Mouse (Mus musculus): ENCODE data around the gene Ptgis.
A peak's percentile ranks its signal among the peaks of the same experiment; 100 is the strongest.

The Ptgis gene

GRCm38 (mm10) chr2:167240008-167240964 is at the start of gene Ptgis:
TSS of gene Ptgis (minus strand) at chr2:167240604.
- no peak for DNase-seq (ENCODE audit: low read depth, low spot score)

GRCm38 (mm10) chr2:167281461-167281860 is 41.1 kb upstream of the Ptgis start:
- DNase-seq (ENCODE audit: low read depth, low spot score) = no peak

DNA sequence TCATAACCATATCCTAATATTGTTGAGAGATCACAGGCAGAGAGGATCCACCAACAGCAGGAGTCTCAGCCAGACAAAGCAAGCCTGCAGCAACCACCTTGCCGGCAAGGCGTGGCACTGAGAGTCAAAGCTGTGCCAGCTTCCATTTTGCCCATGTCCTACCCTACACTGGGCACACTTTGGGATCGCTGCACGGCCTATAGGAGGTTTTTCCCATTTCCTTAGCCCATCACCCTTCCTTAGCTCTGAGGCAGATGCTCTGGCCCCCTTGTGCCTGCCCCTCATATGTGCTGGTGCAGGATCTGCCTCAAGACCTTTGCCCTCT is 40.5 kb upstream of the Ptgis start:
- DNase-seq (ENCODE audit: low read depth, low spot score) = no peak

DNA sequence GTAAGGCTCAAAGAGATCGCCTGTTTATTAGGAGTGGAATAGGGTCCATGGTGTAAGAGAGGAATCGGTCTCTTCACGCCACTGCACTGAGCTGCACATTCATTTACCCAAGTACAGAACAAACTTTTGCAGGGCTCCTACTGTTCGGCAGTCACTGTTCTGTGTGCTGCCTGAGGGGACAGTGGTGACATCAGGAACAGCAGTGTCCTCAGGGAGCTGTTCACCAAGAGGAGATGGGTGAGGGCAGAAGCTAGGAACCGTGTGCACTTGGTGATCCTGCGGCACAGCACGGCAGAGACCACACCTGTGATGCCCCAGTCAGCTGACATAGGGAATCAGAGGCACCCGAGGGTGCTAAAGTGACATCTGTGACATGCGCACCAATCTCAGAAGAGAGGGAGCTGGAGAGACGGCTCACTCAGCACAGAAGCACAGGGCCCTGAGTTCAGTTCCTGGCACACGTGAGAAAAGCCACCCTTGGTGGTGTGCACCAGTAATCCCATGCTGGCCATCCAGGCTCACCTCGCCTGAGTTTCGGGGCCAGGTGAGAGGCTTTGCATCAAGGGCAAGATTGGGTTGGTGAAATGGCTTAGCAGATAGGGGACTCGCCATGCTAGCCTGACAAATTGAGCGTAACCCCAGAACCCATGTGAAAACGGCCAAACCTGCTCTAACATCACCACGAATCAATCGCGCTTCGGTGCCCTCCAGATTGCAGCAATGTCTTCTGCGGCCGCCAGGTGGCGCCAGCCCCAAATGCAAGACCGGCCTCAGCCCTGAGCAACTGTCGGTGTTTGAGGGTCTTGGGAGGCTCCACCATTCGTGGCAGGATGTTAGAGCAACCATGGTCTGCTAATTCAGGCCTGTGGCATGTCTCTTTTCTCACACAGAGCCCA is 39.9 kb upstream of the Ptgis start:
- DNase-seq (ENCODE audit: low read depth, low spot score) = no peak

DNA sequence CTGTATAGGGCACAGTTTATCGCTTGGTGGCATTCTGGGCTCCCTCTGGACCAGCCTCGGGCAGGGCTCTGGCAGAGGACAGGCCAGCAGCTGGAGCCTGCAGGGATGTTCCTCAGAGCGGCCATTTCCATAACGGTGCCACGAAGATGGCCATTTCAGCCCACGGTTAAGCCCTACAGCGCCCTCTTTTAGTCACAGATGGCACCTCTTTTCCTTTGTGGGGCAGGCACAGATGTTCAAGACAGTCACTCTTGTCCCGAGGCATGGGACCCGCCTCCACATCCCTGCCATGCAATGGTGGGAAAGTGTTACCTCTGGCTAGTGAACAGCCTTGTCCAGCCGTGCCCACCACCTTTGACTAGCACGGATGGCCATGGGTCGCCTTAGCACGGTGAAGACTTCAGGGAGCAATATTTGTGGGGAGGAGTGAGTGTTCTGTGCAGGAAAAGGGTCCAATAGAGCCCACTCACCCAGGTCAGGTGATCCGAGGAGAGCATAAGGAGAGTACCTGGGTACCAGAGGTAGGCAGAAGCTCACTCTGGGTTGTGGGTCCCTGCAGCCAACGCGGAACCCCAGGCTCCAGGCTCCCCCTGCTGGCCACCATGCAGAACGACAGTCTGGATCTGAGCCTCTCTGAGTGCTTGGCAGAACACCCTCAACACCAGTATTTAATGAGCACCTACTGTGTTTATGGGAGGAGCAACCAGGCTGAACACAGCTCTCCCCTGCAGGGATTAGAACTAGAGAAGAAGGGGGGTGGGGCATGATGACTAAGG is 38.5 kb upstream of the Ptgis start:
- no peak for DNase-seq (ENCODE audit: low read depth, low spot score)

- no peak for DNase-seq (ENCODE audit: low read depth, low spot score)
These were observed 37.6 kb upstream of the Ptgis start for GRCm38 (mm10) chr2:167278011-167278410.

- DNase-seq (ENCODE audit: low read depth, low spot score) = no peak
These were observed 36.6 kb upstream of the Ptgis start for GRCm38 (mm10) chr2:167277026-167277425.

GRCm38 (mm10) chr2:167275856-167276255 is 35.5 kb upstream of the Ptgis start:
- DNase-seq (ENCODE audit: low read depth, low spot score) = no peak

DNA sequence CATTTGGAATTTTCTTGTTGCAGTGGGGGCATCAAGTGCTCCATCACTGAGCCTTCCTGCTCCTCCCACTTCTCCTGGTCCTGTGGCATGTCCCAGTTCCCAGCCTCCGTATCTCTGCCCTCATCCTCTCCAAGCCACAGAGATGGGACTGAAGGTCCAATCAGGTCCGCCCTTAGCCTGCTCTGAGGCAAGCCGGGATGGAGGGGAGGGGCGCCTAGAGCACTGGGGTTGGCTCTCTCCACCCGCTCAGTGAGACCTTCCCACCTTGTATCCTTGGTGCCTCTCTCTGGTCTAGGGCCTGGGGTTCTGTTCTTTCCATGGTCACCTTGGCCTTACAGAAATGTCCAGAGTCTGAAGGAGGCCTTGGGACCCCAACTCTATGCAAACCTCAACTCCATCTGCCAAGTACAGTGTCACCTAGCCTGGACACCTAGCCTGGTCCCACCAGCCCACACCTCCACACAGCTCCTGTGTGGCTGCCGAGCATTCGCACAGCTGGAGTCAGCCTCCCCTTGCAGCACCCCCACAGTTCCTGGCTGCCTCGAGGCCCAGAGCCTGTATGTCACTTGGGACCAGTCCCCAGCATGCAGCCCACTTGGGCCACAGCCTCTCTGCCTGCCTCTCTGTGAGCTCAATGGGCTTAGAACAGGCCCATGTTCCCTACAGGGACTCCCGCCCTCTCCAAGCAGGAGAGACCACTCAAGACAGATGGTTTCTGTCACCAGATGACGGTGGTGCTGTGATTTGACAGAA is 34.5 kb upstream of the Ptgis start:
- no peak for DNase-seq (ENCODE audit: low read depth, low spot score)

GRCm38 (mm10) chr2:167273206-167273740 is 32.9 kb upstream of the Ptgis start:
- no peak for DNase-seq (ENCODE audit: low read depth, low spot score)

DNA sequence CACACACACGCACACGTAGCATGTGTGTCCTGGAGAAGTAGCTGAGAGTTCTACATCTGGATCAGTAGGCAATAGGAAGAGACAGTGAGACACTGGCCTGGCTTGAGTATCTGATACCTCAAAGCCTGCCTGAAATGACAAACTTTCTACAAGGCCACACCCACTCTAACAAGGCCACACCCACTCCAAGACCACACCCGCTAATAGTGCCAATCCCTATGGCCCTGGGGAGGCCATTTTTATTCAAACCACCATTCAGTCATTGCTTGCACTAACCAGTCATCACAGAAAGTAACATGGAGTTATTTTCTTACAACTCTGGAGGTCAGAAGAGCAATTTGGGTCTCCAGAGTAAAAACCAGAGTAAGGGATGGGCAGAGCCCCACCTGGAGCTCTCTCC is 32.3 kb upstream of the Ptgis start:
- DNase-seq (ENCODE audit: low read depth, low spot score) = no peak

DNA sequence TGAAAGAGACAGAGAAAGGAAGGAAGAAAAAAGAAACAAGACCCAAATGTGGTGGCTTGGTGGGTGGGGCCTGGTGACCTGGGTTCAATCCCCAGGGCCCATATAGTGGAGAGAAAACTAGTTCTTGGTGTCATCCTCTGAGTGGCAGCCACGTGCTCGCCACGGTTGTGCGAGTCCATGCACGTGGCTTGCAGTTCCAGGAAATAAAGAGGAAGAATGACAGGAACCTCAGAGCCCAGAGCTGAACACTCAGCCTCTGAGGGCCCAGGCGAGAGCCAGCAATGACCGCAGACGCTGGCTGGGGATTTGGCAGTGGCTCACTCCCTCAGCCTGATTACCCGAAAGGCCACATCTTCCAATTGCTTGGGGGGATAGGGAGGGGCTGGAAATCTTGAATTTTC is 30.7 kb upstream of the Ptgis start:
- no peak for DNase-seq (ENCODE audit: low read depth, low spot score)

DNA sequence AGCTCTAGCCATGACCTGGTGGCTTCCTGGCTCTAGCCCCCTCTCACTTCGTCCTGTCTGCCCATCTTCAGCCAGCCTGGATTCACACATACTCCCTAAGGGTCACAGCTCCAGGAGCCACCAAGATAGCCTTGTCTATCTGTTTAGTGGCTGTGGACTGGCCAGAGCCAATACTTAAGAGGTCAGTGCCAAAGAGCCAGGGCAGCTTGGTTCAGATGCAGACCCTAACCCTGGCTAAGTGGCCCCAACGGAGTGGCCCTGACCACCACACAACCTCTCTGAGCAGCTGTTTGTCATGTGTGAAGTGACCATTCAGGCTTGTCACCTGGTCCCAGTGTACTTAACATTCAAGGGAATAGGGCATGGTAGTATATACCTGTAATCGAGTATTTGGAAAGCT is 30.1 kb upstream of the Ptgis start:
- no peak for DNase-seq (ENCODE audit: low read depth, low spot score)

- no peak for DNase-seq (ENCODE audit: low read depth, low spot score)
These were observed 28.3 kb upstream of the Ptgis start for GRCm38 (mm10) chr2:167268721-167269120.

DNA sequence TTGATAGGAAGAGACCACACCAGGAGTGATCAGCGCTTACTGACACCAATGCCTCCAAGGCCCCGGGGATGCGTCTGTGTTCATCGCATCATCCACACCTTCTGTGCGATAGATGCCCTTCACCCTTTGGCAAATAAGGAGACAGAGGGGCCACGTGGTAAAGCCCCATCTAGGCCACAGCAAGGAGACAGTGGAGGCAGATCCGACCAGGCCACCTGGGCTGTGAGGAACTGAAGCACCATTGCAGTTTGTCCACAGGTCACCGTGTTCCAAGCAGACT is 27.9 kb upstream of the Ptgis start:
- no peak for DNase-seq (ENCODE audit: low read depth, low spot score)

GRCm38 (mm10) chr2:167267531-167268410 is 27.4 kb upstream of the Ptgis start:
- DNase-seq (ENCODE audit: low read depth, low spot score) = peak; percentile 49

DNA sequence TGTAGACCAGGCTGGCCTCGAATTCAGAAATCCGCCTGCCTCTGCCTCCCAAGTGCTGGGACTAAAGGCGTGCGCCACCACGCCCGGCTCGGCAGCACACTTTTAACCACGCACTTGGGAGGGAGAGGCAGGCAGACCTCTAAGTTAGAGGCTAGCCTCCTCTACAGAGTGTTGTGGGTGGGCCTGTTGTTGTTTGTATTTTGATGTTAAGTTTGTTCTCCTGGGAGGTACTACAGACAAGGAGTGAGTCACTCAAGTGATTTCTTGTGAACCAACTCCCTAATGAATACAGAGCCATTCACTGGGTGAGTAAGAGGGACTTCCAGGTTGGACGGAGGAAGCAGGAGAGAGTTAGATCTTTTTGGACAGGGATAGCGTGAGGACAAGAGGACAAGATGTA is 25.8 kb upstream of the Ptgis start:
- no peak for DNase-seq (ENCODE audit: low read depth, low spot score)

- DNase-seq (ENCODE audit: low read depth, low spot score) = no peak
These were observed 25.4 kb upstream of the Ptgis start for GRCm38 (mm10) chr2:167265806-167266205.

GRCm38 (mm10) chr2:167265021-167265420 is 24.6 kb upstream of the Ptgis start:
- DNase-seq (ENCODE audit: low read depth, low spot score) = no peak

DNA sequence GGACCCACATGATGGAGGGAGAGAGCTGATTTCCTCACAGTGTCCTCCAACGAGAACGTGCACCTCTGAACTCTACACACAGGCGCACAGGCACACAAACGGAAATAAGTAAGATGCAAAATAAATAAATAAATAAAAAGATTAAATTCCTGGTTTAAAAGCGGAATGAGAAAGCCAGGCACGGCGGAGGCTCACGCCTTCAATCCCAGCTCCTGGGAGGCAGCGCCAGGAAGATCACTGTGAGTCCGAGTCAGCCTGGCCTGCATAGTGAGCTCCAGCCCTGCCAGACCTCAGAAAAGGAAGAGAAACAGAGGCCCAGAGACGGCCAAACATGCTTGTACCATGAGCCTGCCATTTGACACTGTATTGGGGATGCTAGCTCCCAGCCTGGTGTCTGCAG is 23.5 kb upstream of the Ptgis start:
- no peak for DNase-seq (ENCODE audit: low read depth, low spot score)

All from telencephalon, adult 2 months (tissue).